Mouse (Mus musculus) kidney, embryonic 14.5 days (tissue): ENCODE measurements around the gene BC028528. TPM values are rescaled to one million over a fixed set of nuclear protein-coding genes. Genes with fewer than 3 reads are reported as not detected.

Source experiments
- ATAC-seq: fragments of 200-750 bp; cut with Nextera tagmentation; 2 replicates; pipeline ENCODE4 v1.8.0; 2017; ENCODE audit warnings: moderate number of reproducible peaks, mild to moderate bottlenecking, moderate TSS enrichment, moderate library complexity; ENCODE audit not compliant: low FRiP score, low TSS enrichment
- H3K27ac ChIP-seq: fragments of 300-500 bp; sonication (generic); 2 replicates; pipeline ENCODE4 v1.5.1; 2014; ENCODE audit warnings: low read depth, mild to moderate bottlenecking, low read length, moderate library complexity, mixed read lengths
- H3K27me3 ChIP-seq: fragments of 300-500 bp; sonication (generic); 2 replicates; pipeline ENCODE4 v1.6.1; 2014; ENCODE audit warnings: mild to moderate bottlenecking, low read length; ENCODE audit not compliant: control insufficient read depth, insufficient read depth
- H3K36me3 ChIP-seq: fragments of 300-500 bp; sonication (generic); 2 replicates; pipeline ENCODE4 v1.6.1; 2014; ENCODE audit warnings: low read length, mixed read lengths; ENCODE audit not compliant: control insufficient read depth, insufficient read depth
- H3K4me1 ChIP-seq: fragments of 300-500 bp; sonication (generic); 2 replicates; pipeline ENCODE4 v1.6.1; 2014; ENCODE audit warnings: low read length, mixed read lengths; ENCODE audit not compliant: control insufficient read depth, insufficient read depth
- H3K4me2 ChIP-seq: fragments of 300-500 bp; sonication (generic); replicated peaks from 2 replicates; pipeline ENCODE4 v1.6.1; 2014; ENCODE audit warnings: low read depth, mild to moderate bottlenecking, low read length
- H3K4me3 ChIP-seq: fragments of 300-500 bp; sonication (generic); 2 replicates; pipeline ENCODE4 v1.5.1; 2014; ENCODE audit warnings: mild to moderate bottlenecking, low read length
- H3K9ac ChIP-seq: fragments of 300-500 bp; sonication (generic); 2 replicates; pipeline ENCODE4 v1.6.1; 2014; ENCODE audit warnings: low read depth, mild to moderate bottlenecking, low read length, moderate library complexity
- H3K9me3 ChIP-seq: fragments of 300-500 bp; sonication (generic); 2 replicates; pipeline ENCODE4 v1.6.1; 2016; ENCODE audit warnings: low read length; ENCODE audit not compliant: control insufficient read depth
- WGBS: fragments of 180-500 bp; shearing (Covaris S2); extraction: QIAGEN DNeasy Blood & Tissue Kit; methylation state at CpG from one replicate; pipeline ENCODE4 v1.1.7; 2014; 5-methylcytosine and 5-hydroxymethylcytosine counted together
- polyA plus RNA-seq: library from polyadenylated mRNA; unstranded; fragments of >200 nt; fragmentation: Nextera tagmentation; extraction: Ambion mirVana; gene quantifications from 2 replicates; pipeline ENCODE4 v1.2.1, GENCODE M21; 2014

The BC028528 gene
- polyA plus RNA-seq, 1 experiment from 2014 or later, result 33.6 TPM

DNA sequence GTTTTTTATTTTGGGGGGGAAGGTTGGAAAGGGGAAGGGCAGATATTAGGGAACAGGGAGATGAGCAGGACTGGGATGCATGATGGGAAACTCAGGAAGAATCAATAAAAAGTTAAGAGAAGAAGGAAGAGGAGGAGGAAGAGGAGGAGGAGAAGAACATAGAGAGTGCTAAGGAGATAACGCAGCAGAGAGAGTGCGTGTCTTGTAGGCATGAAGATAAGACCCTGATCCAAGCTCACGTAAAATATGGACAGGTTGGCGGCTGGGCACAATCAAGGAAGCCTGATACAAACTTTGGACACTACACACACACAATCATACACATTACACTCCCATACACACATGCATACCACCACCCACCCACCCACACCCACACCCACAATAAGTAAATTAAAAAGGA is 22.9 kb upstream of the BC028528 start:
- no peaks in the 10 kb centered on the region for H3K27me3 ChIP-seq
- no peaks in the 10 kb centered on the region for H3K4me1 ChIP-seq
- no peak overlapping the region for H3K9ac ChIP-seq
- H3K27ac ChIP-seq, result no peak overlapping the region
- ATAC-seq, result no peak
- H3K4me2 ChIP-seq, result no peak overlapping the region
- H3K36me3 ChIP-seq, result no peaks in the 10 kb centered on the region
- H3K4me3 ChIP-seq, result no peak overlapping the region
- 92% methylated on average over 4 of the region's 4 CpGs for WGBS
- no peaks in the 10 kb centered on the region for H3K9me3 ChIP-seq

DNA sequence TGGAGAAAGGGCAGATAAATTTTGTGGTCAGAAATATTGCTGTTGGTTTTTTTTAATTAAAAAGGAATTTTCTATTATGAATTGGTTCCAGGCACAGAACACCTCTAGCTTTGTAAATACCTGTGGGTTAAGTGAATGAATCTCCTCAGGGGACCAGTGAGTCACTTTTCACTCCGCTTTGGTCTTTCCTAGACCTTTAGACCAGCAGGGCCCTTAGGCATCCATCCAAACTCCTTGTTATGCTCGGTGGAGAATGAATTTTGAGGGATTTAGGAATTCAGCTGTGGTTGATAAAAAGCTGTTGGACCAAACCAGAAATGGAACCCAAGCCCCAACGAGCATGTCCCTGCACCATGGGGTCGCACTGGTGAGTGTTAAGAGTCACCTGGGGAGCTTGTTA is 15.8 kb upstream of the BC028528 start:
- ATAC-seq, result no peak
- Histone ChIP-seq H3K4me2 (no peak overlapping the region), H3K9ac (no peak overlapping the region)

DNA sequence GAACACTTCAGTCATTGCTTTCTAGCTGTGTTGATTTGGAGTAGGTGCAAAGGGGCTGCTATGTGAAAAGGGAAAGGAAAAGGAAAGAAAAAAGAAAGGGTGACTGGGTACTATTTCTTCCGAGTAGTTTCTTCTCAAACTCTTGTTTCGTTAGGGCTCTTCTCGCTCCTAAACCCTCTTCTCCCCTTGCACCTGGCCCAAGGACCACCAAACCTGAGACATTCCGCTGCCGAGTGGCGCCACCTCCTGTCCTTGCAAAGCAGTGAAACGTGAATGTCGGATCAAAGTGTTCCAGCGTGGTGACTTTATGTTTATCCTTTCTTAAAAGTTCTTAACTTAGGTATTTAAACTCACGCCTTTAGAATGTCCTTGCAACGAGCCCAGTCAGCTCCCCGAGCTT is 15.1 kb upstream of the BC028528 start:
- under 1% methylated on average over 12 of the region's 12 CpGs for WGBS

More for the DNA sequence above, 15.8 kb upstream of the BC028528 start:
- H3K4me3 ChIP-seq, result no peak overlapping the region
- peaks cover 29% of the 10 kb centered on the region; the same call in 1 of the 2 replicates for H3K4me1 ChIP-seq
- H3K9me3 ChIP-seq, result no peaks in the 10 kb centered on the region
- H3K27me3 ChIP-seq, result no peaks in the 10 kb centered on the region
- no peak overlapping the region for H3K27ac ChIP-seq
- H3K36me3 ChIP-seq, result no peaks in the 10 kb centered on the region
- 56% methylated on average over 4 of the region's 4 CpGs for WGBS

DNA sequence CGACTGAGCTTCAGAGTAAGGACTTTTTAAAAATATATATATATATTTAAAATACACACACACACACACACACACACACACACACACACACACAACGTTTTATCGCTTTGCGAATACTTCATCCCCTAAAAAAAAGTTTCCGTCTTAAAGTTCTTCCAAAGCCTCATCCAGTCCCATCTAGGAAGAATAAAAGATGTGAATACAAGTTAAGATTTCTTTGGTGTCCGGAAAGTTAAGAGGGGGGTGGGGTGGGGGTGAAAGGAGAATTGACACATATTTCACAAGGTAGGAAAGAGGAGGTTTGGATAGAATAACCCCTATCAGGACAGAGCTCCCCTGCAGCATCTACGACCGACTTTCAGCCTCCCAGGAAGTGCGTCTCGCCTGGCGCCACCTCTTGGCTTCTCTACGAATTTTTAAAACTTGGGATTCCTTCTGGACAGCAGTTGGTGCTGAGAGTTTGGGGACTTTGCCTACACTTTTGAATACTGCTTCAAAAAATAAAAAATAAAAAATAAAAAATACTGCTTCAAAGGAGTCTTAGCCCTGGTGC is 14.2 kb upstream of the BC028528 start:
- H3K9me3 ChIP-seq, result no peaks in the 10 kb centered on the region
- peaks cover 40% of the 10 kb centered on the region for H3K4me1 ChIP-seq
- peak overlapping the region; percentile 36; the same call in 1 of the 2 replicates for H3K4me3 ChIP-seq
- H3K27ac ChIP-seq, result no peak overlapping the region
- ATAC-seq, result no peak
- peak overlapping the region; percentile 52; the same call in 1 of the 2 replicates for H3K9ac ChIP-seq
- H3K4me2 ChIP-seq, result peak overlapping the region; percentile 73
- H3K27me3 ChIP-seq, result no peaks in the 10 kb centered on the region
- H3K36me3 ChIP-seq, result no peaks in the 10 kb centered on the region
- WGBS, result under 1% methylated on average over 12 of the region's 12 CpGs

More for the DNA sequence above, 15.1 kb upstream of the BC028528 start:
- Histone ChIP-seq H3K9me3 (no peaks in the 10 kb centered on the region), H3K27ac (no peak overlapping the region), H3K4me3 (peak overlapping the region; percentile 23), H3K9ac (peak overlapping the region; percentile 8; the same call in 1 of the 2 replicates), H3K4me2 (peak overlapping the region; percentile 73), H3K36me3 (no peaks in the 10 kb centered on the region), H3K27me3 (no peaks in the 10 kb centered on the region), H3K4me1 (peaks cover 36% of the 10 kb centered on the region)
- no peak for ATAC-seq

DNA sequence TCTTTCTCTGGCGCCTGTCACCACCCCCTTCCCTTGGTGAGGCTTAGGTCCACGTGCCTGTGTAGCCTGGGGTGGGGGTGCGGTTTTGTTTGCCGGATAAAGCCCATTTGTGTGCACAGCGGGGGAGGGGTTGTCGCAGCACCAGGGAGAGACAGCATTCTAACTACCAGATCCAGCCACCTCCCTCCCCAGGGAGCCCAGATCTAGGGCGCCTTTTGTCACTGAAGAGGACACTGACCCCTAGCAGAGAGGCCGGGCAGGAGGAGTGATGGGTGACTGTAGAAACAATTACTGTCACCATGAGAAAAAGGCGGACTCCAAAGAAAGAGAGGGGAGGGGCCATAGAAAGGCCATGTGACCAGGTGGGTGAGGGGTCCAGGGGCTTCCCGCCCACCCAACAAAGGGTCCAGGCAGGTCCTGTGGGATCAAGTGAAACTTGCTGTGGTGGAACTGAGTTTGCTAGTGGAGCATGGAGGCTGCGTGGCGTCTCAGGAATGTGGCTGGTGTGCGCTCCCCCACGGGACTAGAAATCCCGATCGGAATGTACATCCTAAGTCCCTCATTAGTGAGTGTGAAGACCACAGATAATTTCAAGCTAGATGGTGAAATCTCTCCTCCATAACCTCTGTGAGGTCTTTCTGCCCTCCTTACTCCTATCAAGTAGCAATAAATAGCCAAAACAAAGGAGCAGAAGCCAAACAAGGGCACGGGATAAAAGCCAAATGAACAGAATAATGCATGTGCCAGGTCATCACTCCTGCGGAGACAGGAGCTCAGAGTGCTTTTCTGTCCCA is 13.5 kb upstream of the BC028528 start:
- no peaks in the 10 kb centered on the region for H3K36me3 ChIP-seq
- ATAC-seq, result peak; percentile 51
- H3K4me3 ChIP-seq, result peak overlapping the region; percentile 36
- H3K4me1 ChIP-seq, result peaks cover 40% of the 10 kb centered on the region
- no peaks in the 10 kb centered on the region for H3K27me3 ChIP-seq
- peak overlapping the region; percentile 52; the same call in 1 of the 2 replicates for H3K9ac ChIP-seq
- no peaks in the 10 kb centered on the region for H3K9me3 ChIP-seq
- H3K4me2 ChIP-seq, result peak overlapping the region; percentile 73
- under 1% methylated on average over 18 of the region's 18 CpGs for WGBS
- H3K27ac ChIP-seq, result 0 out of 2 replicates have a peak overlapping the region, but pooled peaks have one; percentile 20

DNA sequence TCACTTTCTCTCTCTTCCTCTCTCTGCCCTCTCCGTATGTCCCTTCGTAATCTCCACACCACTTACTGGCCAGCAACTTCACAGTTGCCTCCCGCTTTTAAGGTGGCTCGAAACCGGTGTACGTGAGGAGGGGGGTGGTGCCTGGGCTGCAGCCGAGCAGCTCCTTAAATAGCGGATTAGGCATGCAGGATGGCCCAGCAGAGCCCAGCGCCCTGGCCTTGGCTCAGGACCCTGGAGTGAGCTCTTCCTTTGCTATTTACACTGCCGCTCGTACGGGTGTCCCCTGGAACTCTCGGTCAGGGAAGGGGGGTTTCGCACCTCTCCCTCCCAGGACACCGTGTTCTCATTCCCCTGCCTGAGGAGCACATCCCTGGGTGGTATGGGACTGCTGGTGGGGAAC is 12.8 kb upstream of the BC028528 start, which contains the start of gene Car14:
Gene Car14 (minus strand): TSS at position 124 of the 400 bp plus-strand sequence.
- 1% methylated on average over 15 of the region's 15 CpGs for WGBS
- ATAC-seq, result peak; percentile 25

DNA sequence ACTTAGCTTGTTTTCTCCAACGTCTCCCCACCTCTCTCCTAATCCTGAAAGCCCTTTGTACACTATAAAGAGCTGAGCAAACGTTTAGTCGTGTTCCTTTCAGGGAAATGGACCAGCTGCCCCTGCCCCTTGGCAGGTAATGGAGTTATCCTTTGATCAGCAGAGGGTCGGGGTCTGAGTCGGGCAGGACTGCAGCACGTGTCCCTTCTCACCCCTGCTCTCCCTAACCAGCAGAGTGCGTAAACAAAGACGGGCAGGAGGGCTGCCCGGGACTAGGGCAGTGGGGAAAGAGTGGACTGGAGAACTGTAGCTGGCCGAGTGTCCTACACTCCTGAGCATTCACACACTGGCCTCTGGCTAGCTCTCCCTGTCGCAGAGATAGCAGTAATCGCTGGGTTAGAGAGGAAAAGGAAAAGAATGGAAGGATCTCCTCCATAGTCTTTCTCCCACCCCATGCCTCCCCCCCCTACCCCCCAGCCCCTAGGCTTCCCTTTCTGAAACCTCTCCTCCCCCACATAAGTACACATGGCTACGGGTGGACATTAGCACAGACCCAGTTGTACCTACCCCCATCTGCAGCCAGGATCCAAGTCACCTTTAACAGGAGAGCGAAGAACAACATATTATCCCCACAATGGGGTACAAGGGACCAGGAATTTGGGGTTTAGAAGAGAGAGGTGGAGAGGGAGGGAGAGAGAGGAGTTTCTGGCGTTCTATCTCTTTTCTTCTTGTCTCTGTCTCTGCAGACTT is 12.1 kb upstream of the BC028528 start:
- WGBS, result 4% methylated on average over 15 of the region's 15 CpGs
- peak overlapping the region; percentile 52 for H3K9ac ChIP-seq
- H3K4me1 ChIP-seq, result peaks cover 40% of the 10 kb centered on the region

More for the DNA sequence above, 12.8 kb upstream of the BC028528 start, which contains the start of gene Car14:
- Histone ChIP-seq H3K4me1 (peaks cover 40% of the 10 kb centered on the region), H3K27me3 (no peaks in the 10 kb centered on the region), H3K27ac (peak within 1 kb of the TSS; percentile 37; the same call in 1 of the 2 replicates), H3K9me3 (no peaks in the 10 kb centered on the region), H3K4me3 (peak within 1 kb of the TSS; percentile 36), H3K4me2 (peak within 1 kb of the TSS; percentile 73), H3K36me3 (no peaks in the 10 kb centered on the region), H3K9ac (peak within 1 kb of the TSS; percentile 52)

DNA sequence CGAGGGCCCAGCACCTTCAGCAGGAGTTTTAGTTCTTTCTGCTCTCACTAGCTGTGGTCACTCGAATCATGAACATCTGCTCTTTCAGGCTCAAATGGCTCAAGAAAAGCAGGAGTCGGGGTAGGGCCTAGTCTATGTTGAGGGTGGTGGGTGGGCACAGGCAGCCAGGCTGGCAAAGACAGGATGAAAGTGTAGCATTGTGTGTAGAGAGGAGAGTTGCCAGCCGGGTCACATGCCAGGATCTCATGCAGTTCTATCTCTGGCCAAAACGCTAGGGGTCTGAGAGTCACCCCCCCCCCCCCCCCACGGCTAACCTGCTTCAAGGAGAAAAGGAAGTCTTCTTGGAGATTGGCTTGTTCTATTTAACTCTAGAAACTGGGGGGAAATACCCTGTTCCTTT is 10.8 kb upstream of the BC028528 start:
- Histone ChIP-seq H3K4me1 (peaks cover 40% of the 10 kb centered on the region), H3K9me3 (no peaks in the 10 kb centered on the region), H3K4me3 (no peak overlapping the region), H3K9ac (peak overlapping the region; percentile 7; the same call in 1 of the 2 replicates), H3K27ac (no peak overlapping the region; the same call in 1 of the 2 replicates), H3K4me2 (no peak overlapping the region), H3K36me3 (peaks cover 3% of the 10 kb centered on the region; the same call in 1 of the 2 replicates), H3K27me3 (no peaks in the 10 kb centered on the region)
- ATAC-seq, result no peak
- WGBS, result 20% methylated on average over 6 of the region's 6 CpGs

More for the DNA sequence above, 12.1 kb upstream of the BC028528 start:
- Histone ChIP-seq H3K9me3 (no peaks in the 10 kb centered on the region), H3K27ac (peak overlapping the region; percentile 37; the same call in 1 of the 2 replicates), H3K27me3 (no peaks in the 10 kb centered on the region), H3K4me3 (peak overlapping the region; percentile 36), H3K36me3 (no peaks in the 10 kb centered on the region), H3K4me2 (peak overlapping the region; percentile 73)
- ATAC-seq, result peak; percentile 54
